Mouse (Mus musculus) megakaryocyte, embryonic 14.5 days (primary cell): Measurements from ENCODE around the gene Kif20b. TPM values are rescaled to one million over a fixed set of nuclear protein-coding genes. Genes with fewer than 3 reads are reported as not detected.

Experiments
- H3K27me3 ChIP-seq: replicated peaks from 2 replicates; pipeline ENCODE3; 2012; ENCODE audit warnings: inconsistent platforms
- H3K36me3 ChIP-seq: replicated peaks from 2 replicates; pipeline ENCODE3; 2012; ENCODE audit warnings: low read length, inconsistent platforms, mixed read lengths
- H3K4me1 ChIP-seq: 2 replicates; pipeline ENCODE4 v1.6.1; 2012; ENCODE audit warnings: inconsistent platforms
- H3K4me3 ChIP-seq: replicated peaks from 2 replicates; pipeline ENCODE3; 2012; ENCODE audit warnings: moderate library complexity, mild to moderate bottlenecking, inconsistent platforms
- H3K9me3 ChIP-seq: 2 replicates; pipeline ENCODE4 v1.6.1; 2012; ENCODE audit warnings: inconsistent platforms
- FLI1 ChIP-seq: IDR thresholded peaks from 2 replicates; pipeline ENCODE4 v1.6.1; 2012; ENCODE audit warnings: low read length, inconsistent platforms, mixed read lengths
- GATA1 ChIP-seq: IDR thresholded peaks from 3 replicates; pipeline ENCODE4 v1.6.1; 2012; ENCODE audit warnings: mixed read lengths, low read length, inconsistent platforms, borderline replicate concordance
- polyA plus RNA-seq: library from polyadenylated mRNA; stranded (reverse); fragments of >175 nt; gene quantifications from 2 replicates; pipeline ENCODE4 v1.2.3, GENCODE M21; 2012; ENCODE audit warnings: low replicate concordance; ENCODE audit not compliant: insufficient read depth

The Kif20b gene
- polyA plus RNA-seq, 1 experiment, result 0.68 TPM

DNA sequence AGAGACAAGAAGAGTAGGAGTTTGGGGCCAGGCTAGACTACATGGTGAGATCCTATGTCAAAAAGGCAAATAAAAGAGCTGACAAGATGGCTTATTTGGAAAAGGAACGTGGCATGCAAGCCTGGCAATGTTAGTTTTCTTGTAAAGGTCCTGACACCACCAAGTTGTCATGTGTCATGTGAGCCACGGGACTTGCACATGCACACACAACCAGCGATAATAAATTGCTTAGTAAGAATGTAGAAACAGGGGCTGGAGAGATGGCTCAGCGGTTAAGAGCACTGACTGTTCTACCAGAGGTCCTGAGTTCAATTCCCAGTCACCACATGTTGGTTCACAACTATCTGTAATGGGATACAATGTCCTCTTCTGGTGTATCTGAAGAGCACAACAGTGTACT, 35.8 kb upstream of the Kif20b start:
- no peaks in the 10 kb centered on the region for H3K9me3 ChIP-seq
- no peaks in the 10 kb centered on the region for H3K27me3 ChIP-seq
- no peaks in the 10 kb centered on the region for H3K36me3 ChIP-seq
- TF ChIP-seq GATA1, result no peak
- H3K4me1 ChIP-seq, result peaks cover 31% of the 10 kb centered on the region
- no peak overlapping the region for H3K4me3 ChIP-seq

DNA sequence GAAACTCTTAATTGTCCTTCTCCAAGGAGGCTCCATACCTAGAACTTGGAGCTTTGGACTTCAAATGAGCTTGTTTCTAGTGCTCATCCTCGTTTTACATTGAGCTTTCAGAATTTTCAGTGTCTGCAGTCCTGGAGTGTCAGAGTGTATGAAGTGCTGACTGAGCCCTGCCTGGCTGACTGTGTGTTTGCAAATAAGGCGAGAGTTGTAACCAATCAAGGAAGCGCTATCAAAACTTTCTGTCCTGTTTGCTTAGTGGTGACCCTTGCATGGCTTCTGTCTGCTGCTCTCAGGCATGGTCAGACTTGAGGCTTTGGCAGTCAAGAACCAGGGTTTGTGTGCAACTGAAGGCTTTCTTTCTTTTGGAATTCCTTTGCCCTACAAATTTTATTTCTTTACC, 31.2 kb upstream of the Kif20b start:
- peaks cover 33% of the 10 kb centered on the region for H3K4me1 ChIP-seq
- H3K4me3 ChIP-seq, result no peak overlapping the region
- no peak for TF ChIP-seq FLI1
- TF ChIP-seq GATA1, result no peak
- H3K36me3 ChIP-seq, result no peaks in the 10 kb centered on the region
- H3K9me3 ChIP-seq, result peaks cover 6% of the 10 kb centered on the region; the same call in 1 of the 2 replicates
- no peaks in the 10 kb centered on the region for H3K27me3 ChIP-seq

DNA sequence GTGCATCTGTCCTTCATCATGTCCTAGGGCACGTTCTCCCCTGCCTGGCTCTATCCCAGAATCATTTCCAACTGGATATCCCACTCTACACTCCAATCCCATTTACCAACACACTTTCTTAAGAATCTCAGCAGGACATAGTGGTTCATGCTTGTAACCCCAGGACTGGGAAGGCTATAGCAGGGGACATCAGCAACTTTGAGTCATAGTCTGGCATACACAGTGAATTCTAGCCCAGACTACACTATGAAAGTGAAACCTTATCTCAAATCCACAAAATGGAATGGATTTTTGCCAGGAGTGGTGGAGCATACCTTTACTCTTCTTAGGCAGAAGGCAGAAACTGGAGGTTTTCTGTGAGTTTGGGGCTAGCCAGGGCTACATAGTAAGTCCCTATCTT, 30.6 kb upstream of the Kif20b start:
- Histone ChIP-seq H3K9me3 (peaks cover 6% of the 10 kb centered on the region; the same call in 1 of the 2 replicates), H3K4me1 (peaks cover 33% of the 10 kb centered on the region), H3K4me3 (no peak overlapping the region), H3K36me3 (no peaks in the 10 kb centered on the region), H3K27me3 (no peaks in the 10 kb centered on the region)
- TF ChIP-seq FLI1, result no peak
- TF ChIP-seq GATA1, result no peak

DNA sequence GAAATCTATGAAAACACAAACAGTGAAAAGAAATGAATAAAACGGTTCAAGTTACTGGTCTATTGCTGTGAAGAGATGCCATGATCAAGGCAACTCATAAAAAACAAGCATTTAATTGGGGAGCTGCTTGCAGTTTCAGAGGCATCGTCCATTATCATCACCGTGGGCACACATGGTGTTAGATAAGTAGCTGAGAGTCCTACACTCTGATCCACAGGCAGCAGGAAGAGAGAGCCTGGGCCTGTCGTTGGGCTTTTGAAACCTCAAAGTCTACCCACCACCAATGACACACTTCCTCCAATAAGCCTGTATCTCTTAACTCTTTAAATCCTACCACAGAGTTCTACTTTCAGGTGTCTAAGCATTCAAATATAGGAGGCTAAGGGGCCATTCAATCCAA, 27.1 kb upstream of the Kif20b start:
- no peak for TF ChIP-seq GATA1
- TF ChIP-seq FLI1, result no peak
- Histone ChIP-seq H3K4me3 (no peak overlapping the region), H3K4me1 (peaks cover 30% of the 10 kb centered on the region), H3K36me3 (no peaks in the 10 kb centered on the region), H3K9me3 (peaks cover 6% of the 10 kb centered on the region; the same call in 1 of the 2 replicates), H3K27me3 (no peaks in the 10 kb centered on the region)

DNA sequence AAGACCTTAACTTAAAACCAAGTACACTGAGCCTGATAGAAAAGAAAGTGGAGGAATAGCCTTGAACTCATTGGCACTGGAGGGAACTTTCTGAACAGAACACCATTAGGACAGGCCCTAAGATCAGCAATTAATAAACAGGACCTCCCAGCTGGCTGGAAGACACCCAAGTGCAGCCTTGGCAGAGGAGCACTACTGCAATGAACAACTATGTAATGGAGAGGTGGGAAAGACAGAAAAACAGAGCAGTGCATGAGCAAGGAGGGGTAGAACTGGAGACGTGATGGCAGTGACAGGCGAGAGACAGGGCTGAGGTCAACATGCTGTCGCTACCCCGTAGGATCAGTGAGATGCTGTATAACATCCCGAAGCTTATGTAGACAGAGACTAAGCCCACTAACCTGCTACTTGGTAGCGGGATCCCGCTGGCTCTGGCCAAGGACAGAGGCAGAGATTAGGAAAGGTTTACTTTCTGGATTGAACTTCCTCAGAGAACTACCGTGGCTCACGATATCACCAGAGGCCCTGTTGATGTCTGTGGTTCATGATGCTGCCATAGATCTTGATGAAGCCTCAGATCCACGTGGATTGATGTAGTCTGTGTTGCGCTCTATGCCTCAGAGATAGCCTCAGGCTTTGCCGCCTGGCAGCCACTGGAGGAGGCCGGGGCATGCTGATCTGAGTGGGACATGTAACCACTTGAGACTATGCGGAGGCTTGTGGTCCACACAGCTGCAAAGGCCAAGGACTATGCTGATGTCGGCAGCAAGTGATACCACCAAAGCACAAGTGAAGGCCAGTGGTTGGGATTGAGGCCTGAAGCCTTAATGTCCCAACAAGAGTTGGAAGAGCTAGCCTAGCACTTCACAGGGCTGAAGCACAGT, 24.8 kb upstream of the Kif20b start:
- Histone ChIP-seq H3K36me3 (no peaks in the 10 kb centered on the region), H3K27me3 (no peaks in the 10 kb centered on the region), H3K4me1 (peaks cover 19% of the 10 kb centered on the region; the same call in 1 of the 2 replicates), H3K9me3 (peaks cover 7% of the 10 kb centered on the region; the same call in 1 of the 2 replicates), H3K4me3 (peak overlapping the region; percentile 50)
- TF ChIP-seq GATA1, result no peak
- TF ChIP-seq FLI1, result no peak

DNA sequence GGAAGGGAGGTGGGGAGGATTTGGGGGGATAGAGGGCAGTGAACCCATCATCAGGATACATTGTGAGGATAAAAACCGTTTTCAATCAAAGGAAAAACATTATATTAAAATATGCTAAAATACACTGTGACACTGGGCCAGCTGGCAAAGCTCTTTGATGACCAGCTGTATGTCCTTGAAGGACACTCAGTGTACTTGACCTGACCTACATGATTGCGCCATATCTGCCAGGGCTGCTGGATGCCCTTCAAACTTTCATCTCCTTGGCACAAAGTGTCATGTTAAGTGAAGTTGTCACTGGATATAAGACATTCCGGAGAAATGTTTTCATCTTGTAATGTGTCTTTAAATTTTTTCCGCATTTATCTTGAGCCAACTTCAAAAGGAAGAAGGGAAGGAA, 23.2 kb upstream of the Kif20b start:
- Histone ChIP-seq H3K36me3 (no peaks in the 10 kb centered on the region), H3K4me1 (peaks cover 19% of the 10 kb centered on the region; the same call in 1 of the 2 replicates), H3K9me3 (peaks cover 12% of the 10 kb centered on the region; the same call in 1 of the 2 replicates), H3K27me3 (no peaks in the 10 kb centered on the region), H3K4me3 (no peak overlapping the region)
- TF ChIP-seq FLI1, result no peak
- TF ChIP-seq GATA1, result no peak

DNA sequence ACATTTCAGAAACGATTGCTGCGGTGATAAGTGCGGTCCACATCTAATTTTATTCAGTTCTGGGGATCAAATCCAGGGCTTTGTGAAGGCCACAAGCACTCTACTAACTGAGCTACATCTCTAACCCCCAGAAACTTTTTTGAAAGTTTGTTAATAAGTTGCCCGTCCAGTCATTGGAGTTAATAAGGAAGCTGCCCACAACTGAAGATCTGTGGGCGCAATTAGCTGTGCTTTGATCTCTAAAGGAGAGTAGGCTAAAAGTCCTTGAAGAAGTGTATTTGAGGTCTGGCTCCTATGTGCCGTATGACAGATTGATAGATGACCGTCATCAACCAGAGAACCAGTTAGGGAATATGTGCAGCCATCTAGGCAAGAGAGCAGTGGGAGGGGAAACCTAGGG, 20.9 kb upstream of the Kif20b start:
- Histone ChIP-seq H3K9me3 (peaks cover 6% of the 10 kb centered on the region; the same call in 1 of the 2 replicates), H3K36me3 (no peaks in the 10 kb centered on the region), H3K4me3 (no peak overlapping the region), H3K4me1 (peaks cover 22% of the 10 kb centered on the region), H3K27me3 (no peaks in the 10 kb centered on the region)
- TF ChIP-seq FLI1 (no peak), GATA1 (no peak)

DNA sequence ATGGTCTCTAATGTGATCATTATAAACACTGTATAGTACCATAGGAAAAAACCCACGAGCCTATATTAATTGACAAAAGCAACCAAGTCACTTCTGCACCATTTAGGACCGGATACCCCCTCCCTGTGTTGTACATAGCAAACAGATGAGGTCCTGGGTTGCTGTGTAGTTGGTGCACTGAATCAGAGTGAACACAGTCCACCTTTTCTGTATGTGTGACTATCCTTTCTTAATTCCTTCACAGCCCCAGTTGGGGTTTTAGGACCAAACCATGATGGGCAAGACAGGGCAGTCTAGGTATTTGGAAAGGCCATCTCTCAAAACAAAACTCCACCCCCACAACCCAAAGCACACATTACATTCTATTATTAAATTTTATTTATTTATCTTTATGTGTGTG, 20.4 kb upstream of the Kif20b start:
- Histone ChIP-seq H3K4me1 (peaks cover 22% of the 10 kb centered on the region), H3K9me3 (peaks cover 6% of the 10 kb centered on the region; the same call in 1 of the 2 replicates)
- TF ChIP-seq FLI1, result no peak
- no peak for TF ChIP-seq GATA1

DNA sequence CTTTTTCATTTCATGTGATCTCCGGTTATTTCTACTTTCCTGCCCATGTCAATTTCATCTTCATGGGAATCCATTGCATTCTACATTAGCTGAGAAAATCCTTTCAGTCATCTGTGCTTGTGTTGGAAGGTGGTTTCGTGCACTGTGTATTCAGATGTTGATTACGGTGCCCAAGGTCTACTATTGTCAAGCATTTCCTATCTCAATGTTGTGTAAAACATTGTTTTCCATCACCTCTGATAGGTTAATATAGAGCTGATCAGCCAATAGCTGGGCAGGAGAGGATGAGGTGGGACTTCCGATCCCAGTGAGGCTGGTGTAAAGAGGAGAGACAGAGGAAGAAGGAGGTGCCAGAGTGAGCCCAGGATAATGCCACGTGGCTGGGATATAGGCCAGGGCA, 18.1 kb upstream of the Kif20b start:
- Histone ChIP-seq H3K4me1 (peaks cover 22% of the 10 kb centered on the region), H3K36me3 (no peaks in the 10 kb centered on the region), H3K4me3 (no peak overlapping the region), H3K9me3 (peaks cover 6% of the 10 kb centered on the region; the same call in 1 of the 2 replicates), H3K27me3 (no peaks in the 10 kb centered on the region)
- TF ChIP-seq FLI1 (no peak), GATA1 (no peak)

More for the DNA sequence above, 20.4 kb upstream of the Kif20b start:
- Histone ChIP-seq H3K36me3 (no peaks in the 10 kb centered on the region), H3K27me3 (no peaks in the 10 kb centered on the region), H3K4me3 (no peak overlapping the region)

DNA sequence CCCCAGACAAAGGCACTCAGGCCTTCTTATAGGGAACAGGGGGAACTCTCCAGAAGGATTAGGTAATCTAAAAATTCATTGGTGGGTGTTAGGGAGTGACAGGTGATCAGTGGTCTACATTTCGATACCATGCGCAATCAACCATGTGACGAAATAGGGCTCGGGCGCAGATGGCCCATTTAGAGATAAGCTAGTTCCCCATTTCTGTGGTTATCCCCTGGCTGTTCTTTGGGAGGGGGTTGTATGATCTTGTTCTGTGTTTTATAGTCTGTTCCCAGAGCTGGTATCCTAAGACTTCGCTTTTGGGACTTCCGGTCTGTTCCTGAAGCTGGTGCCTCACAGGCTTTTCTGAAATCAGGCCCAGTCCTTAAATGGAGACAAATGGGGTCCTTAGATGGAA, 16.7 kb upstream of the Kif20b start:
- H3K36me3 ChIP-seq, result no peaks in the 10 kb centered on the region
- no peaks in the 10 kb centered on the region for H3K27me3 ChIP-seq
- H3K4me3 ChIP-seq, result no peak overlapping the region
- TF ChIP-seq GATA1, result no peak
- TF ChIP-seq FLI1, result no peak
- H3K4me1 ChIP-seq, result peaks cover 19% of the 10 kb centered on the region
- H3K9me3 ChIP-seq, result peaks cover 6% of the 10 kb centered on the region; the same call in 1 of the 2 replicates
